Mouse (Mus musculus) limb, embryonic 13.5 days (tissue): ENCODE measurements around the gene Itpkb. TPM values are rescaled to one million over a fixed set of nuclear protein-coding genes. Genes with fewer than 3 reads are reported as not detected.

Experiments
- ATAC-seq: fragments of 200-750 bp; cut with Nextera tagmentation; 2 replicates; pipeline ENCODE4 v1.8.0; 2017; ENCODE audit warnings: low read depth, moderate number of reproducible peaks, moderate TSS enrichment; ENCODE audit not compliant: low FRiP score
- H3K27ac ChIP-seq: fragments of 300-500 bp; sonication (generic); 2 replicates; pipeline ENCODE4 v1.5.1; 2015; ENCODE audit warnings: inconsistent platforms, mild to moderate bottlenecking, moderate library complexity
- H3K27me3 ChIP-seq: fragments of 300-500 bp; sonication (generic); 2 replicates; pipeline ENCODE4 v1.6.1; 2015; ENCODE audit warnings: mild to moderate bottlenecking, inconsistent platforms
- H3K36me3 ChIP-seq: fragments of 300-500 bp; sonication (generic); 2 replicates; pipeline ENCODE4 v1.6.1; 2015; ENCODE audit warnings: inconsistent platforms, mild to moderate bottlenecking, moderate library complexity
- H3K4me1 ChIP-seq: fragments of 300-500 bp; sonication (generic); 2 replicates; pipeline ENCODE4 v1.6.1; 2015; ENCODE audit warnings: inconsistent platforms
- H3K4me2 ChIP-seq: fragments of 300-500 bp; sonication (generic); replicated peaks from 2 replicates; pipeline ENCODE4 v1.6.1; 2015; ENCODE audit warnings: inconsistent platforms, mild to moderate bottlenecking, moderate library complexity
- H3K4me3 ChIP-seq: fragments of 300-500 bp; sonication (generic); 2 replicates; pipeline ENCODE4 v1.5.1; 2015; ENCODE audit warnings: moderate library complexity, mild to moderate bottlenecking, inconsistent platforms
- H3K9ac ChIP-seq: fragments of 300-500 bp; sonication (generic); 2 replicates; pipeline ENCODE4 v1.6.1; 2015; ENCODE audit warnings: mild to moderate bottlenecking, inconsistent platforms
- H3K9me3 ChIP-seq: fragments of 300-500 bp; sonication (generic); 2 replicates; pipeline ENCODE4 v1.6.1; 2016; ENCODE audit warnings: inconsistent platforms
- WGBS: fragments of 180-500 bp; shearing (Covaris S2); methylation state at CpG from one replicate; pipeline ENCODE4 v1.1.7; 2015; 5-methylcytosine and 5-hydroxymethylcytosine counted together
- polyA plus RNA-seq: library from polyadenylated mRNA; unstranded; fragments of >200 nt; fragmentation: Nextera tagmentation; extraction: Ambion mirVana; gene quantifications from 2 replicates; pipeline ENCODE4 v1.2.1, GENCODE M21; 2015

The Itpkb gene
- polyA plus RNA-seq, 1 experiment from 2014 or later, result 10.1 TPM

GRCm38 (mm10) chr1:180468004-180468403, 137.7 kb downstream of the Itpkb start:
- WGBS, result 94% methylated on average over 4 of the region's 4 CpGs
- Histone ChIP-seq H3K4me2 (no peak overlapping the region), H3K4me3 (no peak overlapping the region), H3K9ac (no peak overlapping the region), H3K36me3 (no peaks in the 10 kb centered on the region), H3K9me3 (0 out of 2 replicates have a peak, but pooled peaks cover 4% of the 10 kb centered on the region), H3K4me1 (0 out of 2 replicates have a peak, but pooled peaks cover 2% of the 10 kb centered on the region), H3K27ac (no peak overlapping the region), H3K27me3 (no peaks in the 10 kb centered on the region)
- no peak for ATAC-seq

DNA sequence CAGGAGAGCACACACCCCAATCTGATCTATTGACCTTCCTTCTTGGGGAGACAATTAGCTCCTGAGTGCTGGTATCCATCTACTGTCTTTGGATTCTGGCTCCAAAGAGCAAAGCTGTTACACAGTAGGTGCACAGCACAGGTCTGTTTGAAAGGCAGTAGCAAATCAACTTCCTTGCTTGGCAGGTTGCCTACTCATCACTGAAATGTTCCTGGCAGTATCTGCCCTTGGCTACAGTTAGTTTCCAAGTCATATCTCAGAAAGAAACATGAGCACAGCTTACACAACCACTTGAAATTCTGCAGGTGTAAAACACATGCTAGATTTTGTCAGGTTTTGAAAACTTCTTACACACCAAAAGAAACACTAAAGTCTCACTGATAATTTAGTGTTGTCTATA, 143.3 kb downstream of the Itpkb start:
- Histone ChIP-seq H3K27me3 (peaks cover 3% of the 10 kb centered on the region; the same call in 1 of the 2 replicates), H3K4me1 (no peaks in the 10 kb centered on the region), H3K4me2 (no peak overlapping the region), H3K27ac (no peak overlapping the region), H3K9me3 (no peaks in the 10 kb centered on the region), H3K4me3 (no peak overlapping the region), H3K9ac (no peak overlapping the region), H3K36me3 (no peaks in the 10 kb centered on the region)
- ATAC-seq, result no peak

Other genes starting within 250 kb of the Itpkb start
- gene Coq8a, start 130.9 kb upstream of the Itpkb start, polyA plus RNA-seq, result 5.7 and 7.8 TPM in 2 replicates
- 14.5 and 14.9 TPM in 2 replicates for gene Psen2, start 67.0 kb upstream of the Itpkb start, polyA plus RNA-seq
- 2.8 and 4.6 TPM in 2 replicates for gene Stum, start 153.0 kb downstream of the Itpkb start, polyA plus RNA-seq
- 139 and 144 TPM in 2 replicates for gene Parp1, start 238.4 kb downstream of the Itpkb start, polyA plus RNA-seq